Mouse (Mus musculus) mesoderm, embryonic 11.5 days (tissue): ENCODE measurements at regions not wholly inside any gene's neighbourhood (a gene's known extent, or its start where the extent isn't known, plus 50 kb on each side); places are given as distances from the start of the nearest gene placed in this dataset.

Experiments used
- DNase-seq: peaks from one replicate; pipeline ENCODE4 v3.0.0-alpha.2; 2012; ENCODE audit warnings: low read depth, low spot score

GRCm38 (mm10) chr8:126833471-126834453 lies 111.9 kb downstream of the Tomm20 start:
- no peak for DNase-seq

- no peak for DNase-seq
Observed at GRCm38 (mm10) chr8:126833006-126833405, 112.6 kb downstream of the Tomm20 start.

GRCm38 (mm10) chr8:126832163-126832978 lies 113.3 kb downstream of the Tomm20 start:
- DNase-seq, result no peak

- DNase-seq, result no peak
Observed at GRCm38 (mm10) chr8:126831312-126832162, 114.1 kb downstream of the Tomm20 start.

- no peak for DNase-seq
Observed at GRCm38 (mm10) chr8:126830242-126830530, 115.5 kb downstream of the Tomm20 start.

GRCm38 (mm10) chr8:126829376-126830241 lies 116.0 kb downstream of the Tomm20 start:
- DNase-seq, result no peak

GRCm38 (mm10) chr8:126827681-126828383 lies 117.8 kb downstream of the Tomm20 start:
- DNase-seq, result no peak

GRCm38 (mm10) chr8:126826328-126827285 lies 119.0 kb downstream of the Tomm20 start:
- peak; percentile 96 for DNase-seq

- DNase-seq, result peak; percentile 84
Observed at GRCm38 (mm10) chr8:126825877-126826276, 119.8 kb downstream of the Tomm20 start.

GRCm38 (mm10) chr8:126824575-126825208 lies 121.0 kb downstream of the Tomm20 start:
- DNase-seq, result peak; percentile 31

GRCm38 (mm10) chr8:126822269-126822668 lies 123.4 kb downstream of the Tomm20 start:
- DNase-seq, result no peak

GRCm38 (mm10) chr8:126821279-126821678 lies 124.4 kb downstream of the Tomm20 start:
- DNase-seq, result no peak

- DNase-seq, result no peak
Observed at GRCm38 (mm10) chr8:126820502-126820901, 125.1 kb downstream of the Tomm20 start.

- DNase-seq, result no peak
Observed at GRCm38 (mm10) chr8:126819261-126819660, 126.4 kb downstream of the Tomm20 start.

GRCm38 (mm10) chr8:126816155-126816554 lies 129.5 kb downstream of the Tomm20 start:
- no peak for DNase-seq

- DNase-seq, result no peak
Observed at GRCm38 (mm10) chr8:126814427-126814826, 131.2 kb downstream of the Tomm20 start.

- DNase-seq, result no peak
Observed at GRCm38 (mm10) chr8:126813621-126814020, 132.0 kb downstream of the Tomm20 start.

- no peak for DNase-seq
Observed at GRCm38 (mm10) chr8:126812777-126813176, 132.9 kb downstream of the Tomm20 start.
